Mouse (Mus musculus): ENCODE data around the gene H13.

The H13 gene

DNA sequence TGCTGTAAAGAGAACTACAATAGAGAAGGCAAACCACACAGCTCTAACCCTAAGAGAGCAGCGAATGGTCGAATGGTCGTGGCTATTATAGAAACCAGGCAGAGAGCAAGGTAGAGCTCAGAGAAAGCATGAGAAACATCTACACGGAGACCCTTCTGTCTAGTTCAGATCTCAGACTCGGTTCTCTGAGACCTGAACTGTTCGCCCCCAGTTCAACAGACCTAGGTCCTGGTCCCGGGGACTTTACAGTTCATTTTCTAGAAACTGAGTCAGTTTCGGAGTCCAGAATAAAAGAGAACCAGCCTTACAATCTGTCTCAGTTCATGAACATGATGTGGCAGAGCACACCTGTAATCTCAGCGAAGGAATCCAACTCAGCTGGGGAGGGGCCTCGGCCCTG is 65.2 kb downstream of the H13 start:
- DNase-seq (ENCODE audit: extremely low spot score, low spot score), result no peak

DNA sequence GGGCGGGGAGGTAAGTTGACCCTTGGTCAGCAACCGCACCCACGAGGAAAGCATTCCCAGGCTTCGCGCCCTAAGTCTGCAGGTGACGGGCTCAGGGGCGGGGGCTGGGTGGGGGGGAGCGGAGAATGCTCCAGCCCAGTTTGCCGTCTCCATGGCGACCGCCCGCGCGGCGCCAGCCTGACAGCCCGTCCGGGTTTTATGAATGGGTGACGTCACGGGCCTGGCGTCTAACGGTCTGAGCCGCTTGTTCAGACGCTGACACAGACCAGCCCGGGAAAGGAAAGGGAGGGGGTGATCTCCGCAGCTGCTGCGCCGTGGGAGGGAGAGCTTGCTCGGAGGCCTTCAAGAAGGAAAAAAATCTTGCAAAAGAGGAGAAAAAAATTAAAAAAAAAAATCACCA is 65.7 kb downstream of the H13 start:
- DNase-seq (ENCODE audit: extremely low spot score, low spot score), result peak; percentile 98

DNA sequence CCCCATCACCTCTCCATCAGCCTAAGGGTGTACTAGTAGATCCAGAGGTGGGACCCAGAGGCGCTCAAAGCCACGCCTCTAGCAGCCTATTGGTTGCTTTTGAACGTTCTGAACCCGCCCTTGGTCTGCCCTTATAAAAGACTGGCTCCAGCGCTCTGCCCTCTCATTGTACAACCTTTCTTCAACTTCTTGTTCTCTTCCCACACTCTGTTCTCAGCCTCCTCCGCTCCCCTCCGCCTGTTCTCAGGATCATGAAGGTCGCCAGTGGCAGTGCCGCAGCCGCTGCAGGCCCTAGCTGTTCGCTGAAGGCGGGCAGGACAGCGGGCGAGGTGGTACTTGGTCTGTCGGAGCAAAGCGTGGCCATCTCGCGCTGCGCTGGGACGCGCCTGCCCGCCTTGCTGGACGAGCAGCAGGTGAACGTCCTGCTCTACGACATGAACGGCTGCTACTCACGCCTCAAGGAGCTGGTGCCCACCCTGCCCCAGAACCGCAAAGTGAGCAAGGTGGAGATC is 66.9 kb downstream of the H13 start, which contains the start of gene Id1:
TSS of gene Id1 (plus strand) at position 162 of the 512 bp plus-strand sequence.
- peak; percentile 92 for DNase-seq (ENCODE audit: extremely low spot score, low spot score)

DNA sequence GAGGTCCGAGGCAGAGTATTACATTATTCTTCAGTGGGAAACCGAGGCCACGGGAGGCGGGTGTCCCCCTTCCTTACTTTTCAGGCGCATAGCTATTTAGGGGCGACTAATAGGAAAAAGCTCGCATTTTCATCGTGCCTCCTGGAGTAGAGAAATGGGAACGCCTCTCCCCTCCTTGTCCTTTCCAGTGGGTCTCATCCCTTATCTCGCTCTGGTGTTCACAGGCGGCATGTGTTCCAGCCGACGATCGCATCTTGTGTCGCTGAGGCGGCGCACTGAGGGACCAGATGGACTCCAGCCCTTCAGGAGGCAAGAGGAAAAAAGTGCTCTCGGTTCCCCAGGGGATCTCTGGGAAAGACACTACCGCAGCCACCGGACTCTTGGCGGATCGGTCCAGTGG is 67.5 kb downstream of the H13 start:
- no peak for DNase-seq (ENCODE audit: extremely low spot score, low spot score)

DNA sequence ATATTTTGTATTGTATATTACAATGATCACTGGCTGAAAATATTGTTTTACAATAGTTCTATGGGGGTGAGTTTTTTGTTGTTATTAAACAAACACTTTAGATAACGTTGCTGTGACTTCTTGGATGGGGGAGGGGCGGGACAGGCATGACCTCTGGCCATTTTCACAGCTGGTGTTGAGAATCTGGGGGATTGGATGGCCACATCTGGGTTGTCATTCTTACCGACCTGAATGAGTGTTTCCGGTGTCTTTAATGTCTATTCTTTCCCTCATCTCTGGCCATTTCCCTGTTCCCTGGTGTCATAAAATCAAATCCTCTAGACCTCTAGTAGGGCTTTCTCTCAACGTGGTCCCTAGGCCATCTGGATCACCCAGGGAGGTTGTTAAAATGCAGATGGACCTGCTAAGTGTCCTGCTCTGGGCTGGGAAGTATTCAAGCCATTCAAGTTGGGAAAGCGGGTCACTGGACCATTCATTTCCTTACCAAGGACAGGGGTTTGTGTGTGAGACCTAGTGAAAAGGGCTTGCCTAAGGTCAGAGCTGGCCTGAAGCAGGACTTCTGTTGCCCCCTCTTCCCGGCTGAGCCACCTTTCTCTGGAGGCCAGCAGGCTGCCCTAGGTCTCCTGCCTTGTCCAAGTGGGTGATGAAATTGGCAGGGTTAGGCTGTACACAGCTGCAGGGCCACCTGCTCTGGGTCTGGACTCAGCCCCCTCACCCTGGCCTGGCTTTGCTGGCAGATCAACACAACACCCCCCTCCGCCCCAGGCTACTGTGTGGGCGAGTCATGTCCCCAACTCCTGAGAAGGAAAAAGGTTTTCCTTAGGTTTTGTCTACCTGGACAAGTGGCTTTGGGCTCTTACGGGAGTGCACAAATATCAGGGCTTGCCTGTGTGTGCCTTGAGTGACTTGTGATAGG is 68.3 kb downstream of the H13 start:
- DNase-seq (ENCODE audit: extremely low spot score, low spot score), result no peak

DNA sequence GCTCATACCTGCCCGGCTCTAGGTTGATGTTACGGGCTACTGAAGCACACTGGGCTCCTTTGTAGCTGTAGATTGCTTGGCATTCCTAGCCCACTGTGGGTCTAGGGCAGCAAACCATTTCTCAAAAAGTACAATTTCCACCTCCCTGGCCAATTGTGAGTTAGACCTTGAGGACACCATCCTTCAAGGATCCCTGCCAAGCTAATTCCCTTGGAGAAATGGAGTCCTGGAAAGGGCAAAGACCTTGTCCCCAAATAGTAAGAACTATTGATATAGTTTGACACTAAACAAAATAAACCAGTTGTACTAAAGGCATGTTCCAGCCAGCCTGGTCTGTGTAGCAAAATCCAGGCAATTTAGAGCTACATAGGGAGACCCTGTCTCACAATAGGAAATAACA is 69.1 kb downstream of the H13 start:
- no peak for DNase-seq (ENCODE audit: extremely low spot score, low spot score)

DNA sequence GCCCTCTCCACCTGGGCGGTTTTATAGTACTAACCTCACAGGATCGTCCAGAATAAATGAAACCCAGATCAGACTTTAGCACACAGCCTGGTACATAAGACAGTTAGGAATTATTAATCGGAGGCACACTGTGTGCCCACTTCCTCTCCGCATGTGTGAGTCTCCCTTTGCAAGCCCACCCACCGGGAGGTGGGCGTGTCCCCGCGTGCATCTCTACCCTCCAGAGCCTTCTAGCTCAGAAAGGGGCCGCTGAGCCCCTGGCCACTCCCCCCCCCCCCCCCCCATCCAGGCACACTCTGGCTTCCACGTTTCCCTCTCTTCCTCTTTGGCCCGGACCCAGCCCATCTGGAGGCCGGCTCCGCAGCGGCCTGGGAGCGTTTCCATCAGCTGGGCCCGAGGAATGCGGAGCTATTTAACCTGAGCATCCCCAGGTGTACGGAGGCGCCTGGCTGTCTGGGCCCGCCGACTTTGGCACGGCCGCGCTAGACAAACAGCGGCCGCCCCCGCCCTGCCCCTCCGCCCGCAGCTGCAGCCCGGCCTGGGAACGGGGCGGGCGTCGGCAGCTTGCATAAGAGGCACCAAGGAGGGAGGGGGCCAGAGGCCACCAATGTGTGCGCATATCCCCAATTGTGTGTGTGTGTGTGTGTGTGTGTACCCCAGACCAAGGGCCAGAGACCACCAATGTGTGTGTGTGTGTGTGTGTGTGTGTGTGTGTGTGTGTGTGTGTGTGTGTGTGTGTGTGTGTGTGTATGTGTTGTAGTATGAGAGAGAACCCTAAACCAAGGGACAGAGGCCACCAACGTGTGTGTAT is 70.0 kb downstream of the H13 start:
- DNase-seq (ENCODE audit: extremely low spot score, low spot score), result peak; percentile 84

DNA sequence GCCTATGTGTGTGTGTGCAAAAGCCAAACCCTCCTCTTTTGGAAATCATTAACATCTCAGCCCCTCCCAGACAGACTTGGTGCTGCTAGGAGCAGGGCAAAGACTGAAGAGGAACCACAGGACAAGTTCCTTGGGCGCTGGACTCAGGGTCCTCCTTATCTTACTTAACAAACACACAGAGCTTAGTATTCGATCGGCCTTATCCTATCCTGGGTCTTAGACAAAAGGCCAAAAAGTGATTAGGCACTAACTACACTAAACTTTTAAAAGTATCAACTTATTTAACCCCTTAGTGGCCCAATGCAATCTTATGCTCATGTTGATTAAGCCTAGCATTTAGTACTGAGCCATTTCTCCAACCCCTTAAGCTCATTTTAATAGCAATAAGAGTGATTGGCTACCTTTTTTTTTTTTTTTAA is 70.6 kb downstream of the H13 start:
- peak; percentile 31 for DNase-seq (ENCODE audit: extremely low spot score, low spot score)

DNA sequence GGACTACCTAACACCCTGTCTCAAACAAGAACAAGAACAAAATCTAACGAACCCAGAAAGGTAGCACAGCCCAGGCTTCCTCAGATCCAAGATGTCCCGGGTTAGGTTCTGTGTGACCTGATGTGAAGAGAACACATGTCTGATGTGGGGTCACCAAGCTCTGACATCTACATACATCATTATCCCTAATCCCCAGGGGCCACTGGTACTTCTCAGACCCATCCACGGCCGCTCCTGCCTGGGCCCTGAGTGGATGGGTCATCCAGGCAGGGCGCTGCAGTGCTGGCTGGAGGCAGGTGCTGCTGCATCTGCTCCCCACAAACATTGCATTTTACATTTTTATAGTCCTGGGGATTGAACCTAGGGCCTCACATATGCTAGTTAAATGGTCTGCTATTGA is 71.2 kb downstream of the H13 start:
- no peak for DNase-seq (ENCODE audit: extremely low spot score, low spot score)

DNA sequence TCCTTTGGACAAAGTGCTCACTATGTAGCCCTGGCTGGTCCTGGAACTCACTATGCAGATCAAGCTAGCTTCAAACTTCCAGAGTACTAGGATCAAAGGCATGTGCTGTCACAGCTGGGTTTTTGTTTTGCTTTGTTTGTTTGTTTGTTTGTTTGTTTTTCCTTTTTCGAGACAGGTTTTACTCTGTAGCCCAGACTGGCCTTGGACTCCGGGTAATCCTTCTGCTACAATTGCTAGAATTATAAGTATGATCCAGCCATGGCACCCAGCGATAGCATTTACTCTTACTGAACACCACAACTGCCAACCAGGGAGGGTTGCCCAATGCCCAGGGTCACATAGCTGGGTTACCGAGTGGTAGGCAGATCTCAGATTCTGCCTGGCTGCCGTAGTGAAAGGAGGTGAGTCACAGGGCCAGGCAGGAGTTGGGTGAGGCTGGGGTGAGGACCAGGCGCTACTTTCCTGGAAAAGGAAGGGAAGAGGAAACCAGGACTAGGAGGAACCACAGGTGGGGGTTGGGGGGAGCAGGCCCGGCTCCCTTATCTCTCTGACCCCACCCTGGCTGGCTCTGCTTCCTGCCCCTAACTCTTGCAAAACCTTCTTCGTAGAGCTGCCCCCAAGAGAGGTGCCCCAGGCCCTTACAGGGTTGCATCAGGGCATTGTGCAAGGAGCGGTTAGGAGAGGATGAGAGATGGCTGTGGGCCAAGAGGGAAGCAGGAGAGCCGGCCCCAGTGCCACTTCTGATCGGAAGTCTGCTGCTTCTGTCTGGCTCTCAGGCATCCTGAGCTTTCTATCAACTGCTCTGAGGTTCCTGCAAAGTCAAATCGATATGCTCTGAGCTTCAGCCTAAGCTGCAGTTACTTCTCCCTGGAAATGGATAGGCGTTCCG is 72.1 kb downstream of the H13 start:
- DNase-seq (ENCODE audit: extremely low spot score, low spot score), result no peak

DNA sequence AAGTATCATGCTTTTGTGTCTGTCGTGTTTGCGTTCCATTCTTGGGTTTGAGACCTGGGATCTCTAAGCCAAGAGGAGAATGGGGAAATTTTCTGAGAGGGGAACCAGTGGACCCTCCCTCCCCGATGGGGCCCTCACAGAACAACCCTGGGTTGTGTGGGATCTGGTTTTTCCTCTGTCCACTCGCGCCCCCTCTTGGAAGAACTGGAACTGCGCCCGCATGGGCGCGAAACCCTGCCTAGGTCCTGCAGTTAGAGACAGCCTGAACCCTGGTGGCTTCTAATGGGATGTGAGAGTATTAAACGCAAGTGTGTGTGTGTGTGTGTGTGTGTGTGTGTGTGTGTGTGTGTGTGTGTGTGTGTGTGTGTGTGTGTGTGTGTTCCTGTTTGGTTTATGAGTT is 73.2 kb downstream of the H13 start:
- peak; percentile 87 for DNase-seq (ENCODE audit: extremely low spot score, low spot score)

DNA sequence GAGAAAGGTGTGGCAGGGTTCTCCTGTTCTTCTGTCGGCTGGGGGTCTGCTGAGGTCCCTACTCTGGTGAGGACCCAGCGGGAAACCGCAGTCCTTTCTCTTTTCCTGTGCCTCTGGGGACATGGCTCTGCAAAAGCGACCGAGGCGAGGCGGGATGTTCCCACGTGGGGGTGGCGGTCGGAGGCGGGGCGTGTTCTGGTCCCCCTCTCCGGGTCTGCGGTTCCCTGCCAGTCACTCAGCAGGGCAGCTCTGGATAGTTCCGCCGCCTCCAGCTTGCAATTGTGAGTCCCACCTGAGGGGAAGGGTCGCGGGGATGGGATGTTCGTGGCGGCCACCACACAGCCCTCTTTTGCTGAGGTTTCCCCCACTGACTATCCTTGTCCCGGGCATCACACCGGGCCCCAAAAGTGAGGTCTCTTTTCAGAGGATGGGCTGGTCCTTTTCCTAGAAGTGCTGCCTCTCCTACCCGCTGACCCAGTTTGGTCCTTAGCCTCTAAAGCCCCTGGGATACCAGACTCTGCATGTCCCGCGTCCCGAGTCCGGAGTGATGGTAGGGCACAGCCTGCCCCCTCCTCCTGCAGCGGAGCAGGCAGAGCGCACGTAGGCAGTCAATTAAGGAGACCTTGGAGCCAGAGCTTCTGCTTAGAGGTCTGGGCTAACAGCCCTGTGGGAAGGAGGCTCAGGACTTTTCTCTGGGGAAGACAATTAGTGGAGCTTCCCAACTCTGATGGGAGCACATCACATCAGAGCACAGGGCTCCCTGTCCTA is 84.9 kb downstream of the H13 start, which contains the start of gene Cox4i2:
TSS of gene Cox4i2 (plus strand) at position 230 of the 768 bp plus-strand sequence.
- no peak for DNase-seq (ENCODE audit: extremely low spot score, low spot score)

DNA sequence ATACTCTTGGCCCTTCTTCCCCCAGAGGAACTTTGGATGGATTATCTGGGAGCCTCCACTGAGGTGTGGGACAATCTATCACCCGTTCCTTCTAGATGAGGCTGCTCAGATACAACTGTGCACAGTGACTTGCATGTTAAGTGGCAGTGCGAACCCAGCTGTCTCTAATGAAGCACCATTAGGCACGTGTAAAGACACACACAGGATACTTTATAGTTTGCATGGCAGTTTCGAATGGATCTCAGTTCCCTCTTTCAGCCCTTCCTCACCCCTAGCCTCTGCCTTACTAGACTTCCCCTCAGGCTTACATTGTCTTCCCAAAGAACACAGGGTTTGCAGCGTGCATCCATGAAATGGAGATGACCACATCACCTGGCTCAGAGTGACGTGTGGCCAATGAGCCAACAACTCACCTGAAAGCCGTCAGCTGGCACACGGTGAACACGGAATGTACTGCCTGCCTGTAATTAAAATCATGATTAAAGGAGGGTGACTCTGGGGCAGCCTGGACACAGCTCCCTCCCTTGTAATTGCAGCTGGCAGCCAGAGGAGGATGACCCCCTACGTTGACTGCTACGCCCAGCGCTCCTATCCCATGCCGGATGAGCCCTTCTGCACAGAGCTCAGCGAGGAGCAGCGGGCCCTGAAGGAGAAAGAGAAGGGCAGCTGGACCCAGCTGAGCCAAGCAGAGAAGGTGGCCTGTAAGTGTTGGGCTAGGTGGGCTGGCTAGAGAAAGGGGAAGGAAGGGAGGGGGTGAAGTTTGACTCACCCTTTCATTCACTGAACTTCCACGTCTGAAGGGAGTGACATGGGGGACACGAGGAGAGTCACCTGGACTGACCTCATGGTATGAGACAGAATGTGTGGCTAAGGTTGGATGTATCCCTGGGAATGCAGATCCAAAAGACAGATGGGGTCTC is 87.5 kb downstream of the H13 start:
- no peak for DNase-seq (ENCODE audit: extremely low spot score, low spot score)

DNA sequence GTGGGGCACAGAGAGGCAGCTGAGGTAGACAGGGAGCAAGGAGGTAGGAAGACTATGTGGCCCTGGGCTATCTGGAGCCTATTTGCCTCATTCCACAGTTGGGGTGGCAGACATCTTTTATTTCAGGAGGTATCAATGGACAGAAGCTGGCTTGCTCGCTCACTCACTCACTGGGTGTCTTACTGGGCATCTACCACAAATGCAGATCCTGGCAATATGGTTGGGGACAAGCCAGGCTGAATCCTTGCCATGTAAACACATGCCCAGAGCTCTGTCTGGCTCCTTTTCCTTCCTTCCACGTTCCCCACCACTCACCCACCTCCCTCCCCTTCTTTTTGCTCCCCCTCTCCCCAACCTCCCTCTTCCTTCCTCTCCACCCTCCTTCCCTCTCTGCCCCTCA is 88.2 kb downstream of the H13 start:
- no peak for DNase-seq (ENCODE audit: extremely low spot score, low spot score)
